Mouse (Mus musculus) forebrain, embryonic 11.5 days (tissue): Measurements from ENCODE around the gene Olfr357. TPM values are rescaled to one million over a fixed set of nuclear protein-coding genes. Genes with fewer than 3 reads are reported as not detected.

Experiments used
- ATAC-seq: fragments of 200-750 bp; cut with Nextera tagmentation; replicated peaks from 2 replicates; pipeline ENCODE4 v1.8.0; 2017; ENCODE audit warnings: moderate TSS enrichment; ENCODE audit not compliant: low FRiP score
- DNase-seq: peaks from one replicate; pipeline ENCODE4 v3.0.0-alpha.2; 2017; ENCODE audit warnings: low spot score
- H3K27ac ChIP-seq: fragments of 300-500 bp; sonication (generic); 2 replicates; pipeline ENCODE4 v1.5.1; 2014; ENCODE audit warnings: low read depth, low read length
- H3K27me3 ChIP-seq: fragments of 300-500 bp; sonication (generic); 2 replicates; pipeline ENCODE4 v1.6.1; 2014; ENCODE audit warnings: mild to moderate bottlenecking, low read length, mixed read lengths; ENCODE audit not compliant: control insufficient read depth, insufficient read depth
- H3K36me3 ChIP-seq: fragments of 300-500 bp; sonication (generic); 2 replicates; pipeline ENCODE4 v1.6.1; 2014; ENCODE audit warnings: mild to moderate bottlenecking, low read length, moderate library complexity, mixed read lengths; ENCODE audit not compliant: control insufficient read depth, insufficient read depth
- H3K4me1 ChIP-seq: fragments of 300-500 bp; sonication (generic); replicated peaks from 2 replicates; pipeline ENCODE4 v1.6.1; 2014; ENCODE audit warnings: low read length, mixed read lengths; ENCODE audit not compliant: control insufficient read depth, insufficient read depth
- H3K4me2 ChIP-seq: fragments of 300-500 bp; sonication (generic); 2 replicates; pipeline ENCODE4 v1.6.1; 2014; ENCODE audit warnings: low read depth, mild to moderate bottlenecking, low read length, moderate library complexity, mixed read lengths; ENCODE audit not compliant: severe bottlenecking
- H3K4me3 ChIP-seq: fragments of 300-500 bp; sonication (generic); 2 replicates; pipeline ENCODE4 v1.5.1; 2014; ENCODE audit warnings: low read depth, low read length
- H3K9ac ChIP-seq: fragments of 300-500 bp; sonication (generic); 2 replicates; pipeline ENCODE4 v1.6.1; 2014; ENCODE audit warnings: low read length
- H3K9me3 ChIP-seq: fragments of 300-500 bp; sonication (generic); 2 replicates; pipeline ENCODE4 v1.6.1; 2016; ENCODE audit warnings: low read length, mixed read lengths; ENCODE audit not compliant: control insufficient read depth
- WGBS: fragments of 180-500 bp; shearing (Covaris S2); extraction: QIAGEN DNeasy Blood & Tissue Kit; methylation state at CpG from one replicate; pipeline ENCODE4 v1.1.7; 2014; 5-methylcytosine and 5-hydroxymethylcytosine counted together
- polyA plus RNA-seq: library from polyadenylated mRNA; unstranded; fragments of >200 nt; fragmentation: Nextera tagmentation; extraction: Ambion mirVana; gene quantifications from 2 replicates; pipeline ENCODE4 v1.2.1, GENCODE M21; 2014

The Olfr357 gene
- polyA plus RNA-seq: not detected in 2 replicates

- H3K9ac ChIP-seq: no peak within 1 kb of the TSS
- ATAC-seq (no peak), DNase-seq (no peak)
- no peaks in the 10 kb centered on the region for H3K4me1 ChIP-seq
- peaks cover 2% of the 10 kb centered on the region; the same call in 1 of the 2 replicates for H3K9me3 ChIP-seq
- WGBS: 52% methylated on average over 1 of the region's 1 CpGs
- H3K27ac ChIP-seq: no peak within 1 kb of the TSS
- H3K4me2 ChIP-seq: no peak within 1 kb of the TSS
- no peaks in the 10 kb centered on the region for H3K27me3 ChIP-seq
- H3K4me3 ChIP-seq: no peak within 1 kb of the TSS
- H3K36me3 ChIP-seq: no peaks in the 10 kb centered on the region
Measured at GRCm38 (mm10) chr2:36993527-36993926, at the start of gene Olfr357. Olfr357 (plus strand) TSS chr2:36993827.

- 70% methylated on average over 1 of the region's 1 CpGs for WGBS
- H3K9me3 ChIP-seq: peaks cover 2% of the 10 kb centered on the region; the same call in 1 of the 2 replicates
- H3K4me2 ChIP-seq: no peak overlapping the region
- ATAC-seq (no peak), DNase-seq (no peak)
- no peaks in the 10 kb centered on the region for H3K36me3 ChIP-seq
- H3K4me3 ChIP-seq: no peak overlapping the region
- no peaks in the 10 kb centered on the region for H3K27me3 ChIP-seq
- no peak overlapping the region for H3K9ac ChIP-seq
- no peaks in the 10 kb centered on the region for H3K4me1 ChIP-seq
- H3K27ac ChIP-seq: no peak overlapping the region
Measured at GRCm38 (mm10) chr2:36997030-36997429, 3.4 kb downstream of the Olfr357 start.

- ATAC-seq: no peak
- Histone ChIP-seq H3K4me1 (no peaks in the 10 kb centered on the region), H3K4me2 (no peak within 1 kb of the TSS), H3K27me3 (no peaks in the 10 kb centered on the region), H3K4me3 (no peak within 1 kb of the TSS), H3K9me3 (peaks cover 2% of the 10 kb centered on the region; the same call in 1 of the 2 replicates), H3K9ac (no peak within 1 kb of the TSS), H3K27ac (no peak within 1 kb of the TSS), H3K36me3 (no peaks in the 10 kb centered on the region)
- DNase-seq: no peak
Measured at GRCm38 (mm10) chr2:37009235-37009634, 15.6 kb downstream of the Olfr357 start, which contains the start of gene Olfr358. Olfr358 (minus strand) TSS chr2:37009335.

Other genes starting within 250 kb of the Olfr357 start
- not detected in 2 replicates for gene Olfr348, start 209.6 kb upstream of the Olfr357 start, polyA plus RNA-seq
- not detected in 2 replicates for gene Olfr50, start 203.3 kb upstream of the Olfr357 start, polyA plus RNA-seq
- not detected in 2 replicates for gene Olfr3, start 176.8 kb upstream of the Olfr357 start, polyA plus RNA-seq
- not detected in 2 replicates for gene Olfr350, start 147.5 kb upstream of the Olfr357 start, polyA plus RNA-seq
- gene Olfr351, start 131.2 kb upstream of the Olfr357 start, polyA plus RNA-seq: not detected in 2 replicates
- not detected in 2 replicates for gene Olfr352, start 125.4 kb upstream of the Olfr357 start, polyA plus RNA-seq
- gene Olfr353, start 100.9 kb upstream of the Olfr357 start, polyA plus RNA-seq: not detected in 2 replicates
- gene Olfr354, start 88.1 kb upstream of the Olfr357 start, polyA plus RNA-seq: not detected in 2 replicates
- not detected in 2 replicates for gene Olfr355, start 64.9 kb upstream of the Olfr357 start, polyA plus RNA-seq
- not detected in 2 replicates for gene Olfr356, start 56.7 kb upstream of the Olfr357 start, polyA plus RNA-seq
- not detected in 2 replicates for gene Olfr358, start 15.5 kb downstream of the Olfr357 start, polyA plus RNA-seq
- not detected in 2 replicates for gene Olfr360, start 71.9 kb downstream of the Olfr357 start, polyA plus RNA-seq
- not detected in 2 replicates for gene Olfr361, start 95.5 kb downstream of the Olfr357 start, polyA plus RNA-seq
- gene Olfr362, start 124.1 kb downstream of the Olfr357 start, polyA plus RNA-seq: not detected in 2 replicates
- gene Olfr364-ps1, start 145.5 kb downstream of the Olfr357 start, polyA plus RNA-seq: not detected in 2 replicates
- gene Olfr365, start 194.4 kb downstream of the Olfr357 start, polyA plus RNA-seq: not detected in 2 replicates
- not detected in 2 replicates for gene Olfr366, start 217.7 kb downstream of the Olfr357 start, polyA plus RNA-seq